Mouse (Mus musculus): ENCODE measurements around the gene Irgc1.
"Not testable (repeated sequence)": the region's sequence is repeated elsewhere in the genome, so short reads cannot be mapped to it uniquely, and the experiment has no call there.

The Irgc1 gene

GRCm38 (mm10) chr7:24430551-24431345 lies 21.3 kb downstream of the Irgc1 start:
- DNase-seq: no peak

GRCm38 (mm10) chr7:24429413-24430112 lies 22.5 kb downstream of the Irgc1 start:
- DNase-seq: peak; percentile 12

DNA sequence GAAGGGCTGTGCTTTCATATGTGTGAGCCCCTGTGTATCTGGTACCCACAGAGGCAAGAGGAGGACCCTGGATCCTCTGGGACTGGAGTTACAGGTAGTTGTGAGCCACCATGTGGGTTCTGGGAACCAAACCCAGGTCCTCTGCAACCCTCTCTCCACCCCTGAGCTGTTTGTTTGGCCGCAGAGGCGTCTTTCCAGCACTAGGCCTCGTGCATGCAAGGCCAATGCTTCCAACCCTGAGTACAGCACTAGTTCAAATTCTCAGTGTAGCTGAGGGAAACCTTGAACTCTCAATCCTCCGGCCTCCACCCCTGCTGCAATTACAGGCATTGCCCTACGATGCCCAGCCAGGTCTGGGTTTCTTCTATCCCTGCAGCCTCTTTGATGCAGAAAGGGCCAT lies 23.4 kb downstream of the Irgc1 start:
- DNase-seq: no peak

- DNase-seq: no peak
These were observed 24.9 kb downstream of the Irgc1 start for GRCm38 (mm10) chr7:24427168-24427567.

DNA sequence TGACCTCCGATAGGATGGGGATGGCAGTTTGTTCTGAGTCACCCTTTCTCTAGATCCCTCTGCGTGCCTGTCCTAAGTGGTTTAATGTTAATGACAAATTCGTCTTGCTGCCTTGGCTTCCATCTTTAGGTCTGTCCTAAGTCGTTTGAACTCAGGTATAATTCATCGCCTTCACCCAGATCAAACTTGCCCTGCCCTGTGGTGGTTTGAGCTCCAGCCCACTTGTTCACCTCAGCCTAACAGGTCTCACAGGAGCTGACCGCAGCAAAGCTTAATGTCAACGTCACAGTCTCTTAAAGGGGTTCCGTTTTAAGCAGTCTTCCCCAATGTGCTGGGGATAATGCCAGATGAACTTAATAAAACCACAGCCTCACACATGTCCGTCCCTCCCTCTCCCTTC lies 26.2 kb downstream of the Irgc1 start:
- no peak for DNase-seq

DNA sequence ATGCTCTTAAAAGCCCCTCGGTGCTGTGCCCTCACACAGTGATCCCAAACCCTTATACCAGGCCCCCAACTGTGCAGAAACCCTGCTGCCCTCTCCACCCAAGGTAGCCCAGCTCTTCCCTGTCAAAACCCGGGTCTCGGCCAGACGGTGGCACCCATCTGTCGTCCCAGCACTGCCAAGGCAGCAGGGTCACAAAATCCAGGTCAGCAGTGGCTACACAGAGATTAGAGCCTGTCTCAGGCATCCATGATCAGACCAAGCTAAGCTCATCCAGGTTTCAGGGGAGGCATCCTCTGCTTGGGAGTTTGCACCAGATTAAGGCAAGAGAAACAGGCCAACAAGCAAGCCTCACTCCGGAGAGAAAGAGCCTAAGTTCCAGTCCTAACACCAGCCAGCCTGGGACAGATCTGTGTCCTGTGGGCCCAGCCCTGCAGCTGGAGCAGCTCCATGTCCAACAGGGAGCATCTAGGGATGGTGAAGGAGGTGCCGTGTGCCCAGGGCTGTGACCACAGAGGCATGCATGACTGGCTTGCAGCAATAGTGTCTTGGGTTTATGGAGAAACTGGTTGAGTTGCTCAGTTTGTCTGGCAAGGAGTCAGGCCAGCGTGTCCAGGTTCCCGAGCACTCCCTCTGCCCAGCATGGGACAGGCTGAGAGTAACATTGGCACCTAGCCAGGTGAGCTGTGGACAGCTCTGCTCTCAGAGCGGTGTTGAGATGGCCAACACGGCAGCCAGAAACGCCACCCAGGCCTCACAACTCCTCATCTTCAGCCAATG lies 28.0 kb downstream of the Irgc1 start:
- DNase-seq: peak; percentile 67

GRCm38 (mm10) chr7:24423107-24423763 lies 28.9 kb downstream of the Irgc1 start:
- no peak for DNase-seq

- no peak for DNase-seq
These were observed 29.8 kb downstream of the Irgc1 start for GRCm38 (mm10) chr7:24422251-24422650.

DNA sequence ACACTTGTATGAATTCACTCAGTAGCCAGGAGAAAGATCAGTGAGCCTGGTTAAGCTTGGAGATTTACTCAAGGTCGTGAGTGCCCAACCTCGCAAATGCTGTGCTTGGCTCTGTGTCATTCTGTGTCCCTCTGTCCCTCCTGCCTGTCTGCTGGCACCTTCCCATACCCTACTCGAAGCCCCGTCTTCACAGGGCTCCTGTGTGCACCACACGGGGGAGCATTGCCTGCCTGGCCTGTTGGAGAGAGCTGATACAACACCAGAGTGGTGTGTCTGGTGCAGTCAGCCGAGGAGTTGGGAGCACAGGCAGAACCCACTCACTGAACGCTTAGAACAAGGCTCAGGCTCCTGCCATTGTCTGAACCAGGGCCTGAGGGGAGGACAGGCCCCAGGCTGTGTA lies 30.4 kb downstream of the Irgc1 start:
- DNase-seq: no peak

GRCm38 (mm10) chr7:24419579-24419978 lies 32.5 kb downstream of the Irgc1 start:
- DNase-seq: no peak

DNA sequence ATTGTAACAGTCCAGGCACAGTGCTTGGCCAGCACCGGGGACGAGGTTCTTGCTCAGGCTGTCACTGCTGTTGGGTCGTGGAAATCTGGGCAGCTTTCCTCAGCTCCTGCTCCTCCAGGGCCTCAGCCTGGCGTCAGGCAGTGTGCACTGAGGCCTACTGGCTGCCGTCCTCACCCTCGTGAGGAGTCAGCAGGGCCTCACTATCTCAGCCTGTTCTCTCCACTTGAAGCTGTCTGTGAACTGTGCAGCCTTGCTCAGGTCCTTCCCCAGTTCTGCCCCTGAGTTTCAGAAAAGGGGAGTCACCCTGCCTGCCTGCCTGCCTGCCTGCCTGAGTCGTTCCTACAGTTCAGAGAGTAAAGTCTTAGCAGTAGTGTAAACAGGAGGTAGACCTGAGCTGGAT lies 36.8 kb downstream of the Irgc1 start:
- DNase-seq: no peak

DNA sequence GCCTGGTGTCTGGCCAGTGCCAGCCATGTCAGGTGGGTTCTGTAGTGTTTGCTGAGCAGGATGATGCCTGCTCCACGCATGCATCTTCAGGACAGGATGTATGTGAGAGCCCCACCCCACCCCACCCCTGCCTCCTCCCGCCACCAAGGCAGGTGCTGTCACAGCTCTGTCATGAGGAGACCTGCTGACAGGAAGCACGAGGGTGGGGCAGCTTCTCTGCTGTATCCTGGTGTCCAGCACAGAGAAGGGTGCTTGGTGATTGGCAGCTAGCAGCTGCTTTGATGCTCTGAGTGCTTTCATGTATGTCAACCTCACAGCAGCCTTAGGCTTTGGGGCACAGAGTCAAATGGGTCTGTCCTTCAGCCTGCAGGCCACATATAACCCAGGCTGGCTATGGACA lies 38.5 kb downstream of the Irgc1 start:
- DNase-seq: no peak

DNA sequence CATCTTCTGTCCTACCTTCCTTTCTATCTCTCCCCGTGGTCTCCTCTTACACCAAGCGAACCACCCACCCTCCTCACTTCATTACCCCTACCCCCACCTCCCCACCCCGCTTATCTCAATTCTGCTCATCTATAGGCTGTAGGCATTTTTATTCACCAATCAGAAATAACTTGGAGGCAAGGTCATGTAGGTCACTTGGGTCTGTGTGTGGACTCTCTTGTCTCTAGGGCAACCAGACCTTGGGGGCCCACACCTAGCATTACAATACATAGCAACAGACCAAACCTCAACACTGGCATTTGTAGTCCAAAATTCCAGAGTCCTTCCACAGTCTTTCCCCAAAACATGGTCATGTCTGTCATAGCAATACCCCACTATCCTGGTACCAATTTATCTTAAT lies 41.3 kb downstream of the Irgc1 start:
- no peak for DNase-seq

GRCm38 (mm10) chr7:24410123-24410522 lies 42.0 kb downstream of the Irgc1 start:
- DNase-seq: no peak

DNA sequence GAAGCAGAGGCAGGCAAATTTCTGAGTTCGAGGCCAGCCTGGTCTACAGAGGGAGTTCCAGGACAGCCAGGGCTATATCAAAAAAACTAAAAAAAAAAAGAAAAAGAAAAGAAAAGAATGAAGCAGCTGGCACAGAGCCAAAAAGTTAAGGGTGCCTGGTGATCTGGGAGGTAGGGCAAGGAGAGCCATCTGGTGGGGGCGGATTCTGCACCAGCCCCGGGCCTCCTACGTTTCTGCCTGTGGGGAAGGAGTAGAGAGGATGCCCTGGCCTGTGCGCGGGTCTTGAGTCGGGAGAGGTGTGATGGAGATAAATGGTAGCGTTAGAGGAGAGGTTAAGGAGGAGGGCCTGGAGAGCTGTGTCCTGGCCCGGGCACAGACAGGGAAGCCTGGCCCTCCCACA lies 43.9 kb downstream of the Irgc1 start:
- DNase-seq: no peak

DNA sequence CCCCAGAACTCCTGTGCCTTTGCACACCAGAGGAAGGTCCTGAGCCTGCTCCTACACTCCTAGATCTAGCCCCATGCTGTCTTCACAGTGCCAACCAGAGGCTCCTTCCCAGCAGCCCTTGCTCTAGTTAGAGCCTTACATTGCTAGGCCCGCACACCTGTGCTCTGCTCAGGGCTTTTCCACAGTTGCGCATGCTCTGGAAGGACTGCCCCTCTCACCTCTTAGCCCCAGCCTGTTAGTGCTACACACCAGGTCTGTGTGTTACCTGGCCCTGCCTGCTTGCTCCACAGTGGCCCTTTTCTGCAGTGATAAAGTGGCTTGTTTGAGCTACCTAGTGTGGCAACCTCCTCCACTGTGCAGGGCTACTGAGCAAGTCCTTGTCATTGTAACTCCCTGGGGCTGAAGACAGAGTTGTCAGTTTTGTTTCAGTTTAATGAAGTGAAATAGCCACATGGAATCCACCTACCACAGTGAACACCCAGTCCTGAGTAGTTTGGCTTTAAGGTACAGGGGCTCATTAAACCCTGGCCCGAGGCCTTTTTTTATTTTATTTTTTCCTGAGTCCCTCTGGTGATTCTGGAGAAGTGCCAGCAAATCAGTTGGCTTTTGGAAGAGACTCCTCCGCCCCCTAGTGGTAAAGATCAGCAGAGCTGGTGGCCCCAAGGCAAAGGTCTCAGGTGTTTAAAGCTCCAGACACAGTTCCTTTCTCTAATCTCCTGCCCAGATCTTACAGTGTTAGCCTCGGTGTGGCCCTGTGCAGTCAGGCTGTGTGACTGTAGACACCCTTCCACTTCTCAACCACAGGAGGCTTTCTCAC lies 45.4 kb downstream of the Irgc1 start:
- peak; percentile 88 for DNase-seq

DNA sequence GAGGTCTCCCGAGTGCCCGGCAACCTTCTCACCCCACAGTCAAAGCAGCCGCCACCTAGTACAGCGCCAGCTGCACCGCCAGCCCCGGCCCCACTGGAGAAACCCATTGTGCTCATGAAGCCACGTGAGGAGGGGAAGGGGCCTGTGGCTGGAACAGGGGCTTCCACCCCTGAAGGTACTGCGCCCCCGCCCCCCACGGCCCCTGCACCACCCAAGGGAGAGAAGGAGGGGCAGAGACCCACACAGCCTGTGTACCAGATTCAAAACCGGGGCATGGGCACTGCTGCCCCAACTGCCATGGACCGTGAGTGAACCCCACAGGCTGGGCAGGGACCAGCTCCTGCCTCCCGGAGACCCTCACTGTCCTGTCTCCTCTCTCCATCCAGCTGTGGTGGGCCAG lies 46.4 kb downstream of the Irgc1 start:
- no peak for DNase-seq

- DNase-seq: peak; percentile 15
These were observed 49.2 kb downstream of the Irgc1 start for GRCm38 (mm10) chr7:24402851-24403250.

GRCm38 (mm10) chr7:24400489-24400888 lies 51.6 kb downstream of the Irgc1 start:
- DNase-seq: not testable (repeated sequence)

DNA sequence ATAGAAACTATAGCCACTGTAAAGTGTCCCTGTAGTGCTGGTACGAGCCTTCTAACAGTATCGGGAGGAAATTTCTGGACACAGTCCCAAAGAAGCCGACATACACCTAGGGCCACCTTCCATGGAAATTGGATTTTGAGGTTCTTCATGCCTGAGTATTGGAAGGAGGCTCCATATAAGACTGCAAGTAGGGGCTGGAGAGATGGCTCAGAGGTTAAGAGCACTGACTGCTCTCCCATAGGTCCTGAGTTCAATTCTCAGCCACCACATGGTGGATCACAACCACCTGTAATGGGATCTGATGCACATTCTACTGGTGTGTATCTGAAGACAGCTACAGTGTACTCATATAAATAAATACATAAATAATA lies 52.0 kb downstream of the Irgc1 start:
- no peak for DNase-seq

GRCm38 (mm10) chr7:24399256-24400081 lies 52.6 kb downstream of the Irgc1 start, which contains the start of gene Smg9:
Gene Smg9 (plus strand): TSS chr7:24399619.
- DNase-seq: peak; percentile 99
